In the genomic region with DNA sequence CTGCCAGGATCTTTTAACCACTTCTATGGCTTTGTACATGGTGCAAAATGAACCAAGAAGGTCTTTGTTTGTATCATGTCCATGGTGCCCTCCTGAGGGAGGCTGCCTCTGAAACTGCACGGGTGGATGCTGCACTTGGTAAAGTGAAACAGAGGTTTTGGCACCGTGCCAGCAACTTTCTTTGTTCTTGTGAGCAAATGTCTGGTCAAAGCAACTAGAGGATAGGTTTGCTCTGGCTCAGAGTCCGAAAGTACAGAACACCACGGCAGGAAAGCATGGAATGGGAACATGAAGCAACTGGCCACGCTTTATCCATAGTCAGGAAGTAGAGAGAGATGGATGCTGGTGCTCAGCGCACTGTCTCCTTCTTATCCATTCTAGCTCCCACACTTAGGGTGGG, we compare ENCODE assay signal across 13 mouse cellular contexts. TPM values are rescaled to one million over a fixed set of nuclear protein-coding genes. Genes with fewer than 3 reads are reported as not detected.
A peak's percentile ranks its signal among the peaks of the same experiment; 100 is the strongest.
DNase-seq lines count a peak whose midpoint lies in the region; TF ChIP-seq lines count a peak whose summit lies in the region.
"Had no signal": no experiment of that assay in that cellular context is flagged by ENCODE, and none has a peak within 500 bp of the region (broad histone marks: within the 10 kb centered on the region; RNA-seq: fewer than 3 reads in every experiment).

No protein-coding gene starts in this region.

- TF ChIP-seq CTCF in left cerebral cortex, adult 2 months (IDR thresholded peaks at IDR 0.05) = no peak

- no peak overlapping the region for H3K27ac ChIP-seq in left cerebral cortex, adult 2 months
- H3K27ac ChIP-seq: forebrain, embryonic 12.5 days; heart, embryonic 15.5 days had no signal

- no peak overlapping the region for H3K4me3 ChIP-seq in left cerebral cortex, adult 2 months
- H3K4me3 ChIP-seq: forebrain, embryonic 12.5 days; heart, embryonic 15.5 days had no signal

- peak; percentile 41 for DNase-seq in gastrocnemius, postnatal 10 days
- no peak for DNase-seq in gastrocnemius, adult 18-20 months (ENCODE audit: low spot score)
- DNase-seq in layer of hippocampus, adult 11-12 months (ENCODE audit: low spot score) = peak; percentile 7
- DNase-seq in layer of hippocampus, adult 18-20 months (ENCODE audit: low spot score in 2 of 2) = no peak
- peak; percentile 23 for DNase-seq in right cerebral cortex, postnatal 14 days
- DNase-seq in right cerebral cortex, postnatal 36 days (ENCODE audit: low spot score in 2 of 2) = no peak
- peak; percentile 60 to 66 for DNase-seq in kidney, postnatal 4 days
- no peak for DNase-seq in left cerebral cortex, adult 2 months (ENCODE audit: extremely low spot score in 1 of 2, low spot score in 2 of 2)
- DNase-seq: cerebellum, adult 8-10 months; gastrocnemius, postnatal 14 days had no signal

- intact Hi-C loops in left cerebral cortex, adult 2 months (cut with DNase I) = no loop called here

RNA-seq across cellular contexts. Expression of gene Fam240b, which starts 29.7 kb away (rescaled TPM):
- under 1 TPM in 1 of 2 experiments, not detected in 1; 0.25 TPM for total RNA-seq in gastrocnemius, postnatal 10 days (2021)
- under 1 TPM; 0.62 to 0.71 TPM for total RNA-seq in gastrocnemius, adult 18-20 months (2021)
- not detected for total RNA-seq in layer of hippocampus, adult 18-20 months (2021)
- total RNA-seq in left cerebral cortex, adult 2 months (2021) = not detected
- total RNA-seq: layer of hippocampus, postnatal 10 days had no signal

RNA-seq across cellular contexts. Expression of gene Cdk20, which starts 35.8 kb away (rescaled TPM):
- 1 to 10 TPM; 3.6 to 3.9 TPM for total RNA-seq in gastrocnemius, postnatal 10 days (2021)
- 1 to 10 TPM; 3.1 to 3.3 TPM for total RNA-seq in gastrocnemius, adult 18-20 months (2021)
- 10 to 100 TPM; 11.6 to 15.5 TPM for total RNA-seq in layer of hippocampus, adult 18-20 months (2021)
- 10 to 100 TPM in 1 of 2 experiments, 1 to 10 TPM in 1; 10.0 to 10.8 TPM for total RNA-seq in left cerebral cortex, adult 2 months (2021)

Comparison
In these comparisons a context has a peak if more than half of its experiments do, and no peak if none do; other contexts are left out.
1. DNase-seq: peak in gastrocnemius, postnatal 10 days (single experiment), layer of hippocampus, adult 11-12 months (single experiment), right cerebral cortex, postnatal 14 days (single experiment) and kidney, postnatal 4 days (2 of 2); none in gastrocnemius, adult 18-20 months (single experiment), layer of hippocampus, adult 18-20 months (0 of 2), right cerebral cortex, postnatal 36 days (0 of 2) and left cerebral cortex, adult 2 months (0 of 2).